8 mouse cellular contexts compared by ENCODE assay signal in the genomic region with DNA sequence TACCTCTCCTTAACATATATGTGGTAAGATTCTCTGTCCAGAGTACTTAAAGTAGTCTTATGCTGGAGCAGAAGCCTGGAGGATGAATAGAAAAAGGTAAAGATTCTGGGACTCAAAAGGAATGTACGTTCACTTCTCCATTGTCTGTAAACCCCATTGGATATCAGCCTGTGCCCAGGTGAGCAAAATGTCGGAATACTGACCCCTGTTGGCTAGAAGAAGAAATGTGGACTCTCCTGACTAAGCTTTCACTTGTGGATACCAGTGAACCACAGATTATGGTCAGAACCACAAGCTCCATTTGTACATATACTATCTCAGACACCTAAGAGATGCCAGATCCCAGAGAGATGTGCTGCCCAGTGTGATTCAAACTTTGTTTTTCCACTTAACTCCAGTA.
A peak's percentile ranks its signal among the peaks of the same experiment; 100 is the strongest.
DNase-seq lines count a peak whose midpoint lies in the region.

No protein-coding gene starts in this region.

- intact Hi-C loops in heart, postnatal 10 days (cut with DNase I): no loop called here
- intact Hi-C loops in heart, postnatal 25 days (cut with DNase I): loop anchor here (5.0 kb wide), 1 partner anchor 557 kb away; a partner anchor contains a TSS

- peak; percentile 19 to 23 for DNase-seq in heart, postnatal 10 days
- DNase-seq in heart, postnatal 25 days (ENCODE audit: low spot score): no peak
- DNase-seq in 416B (ENCODE audit: low read depth) (peak; percentile 50), ES-CJ7 (ENCODE audit: low read depth, low spot score) (peak; percentile 62)
- DNase-seq in embryo, embryonic 11 days: peak; percentile 19
- DNase-seq in neural tube, embryonic 10.5 days (ENCODE audit: extremely low spot score, low spot score): no peak
- no peak for DNase-seq in testis, postnatal 10 days (ENCODE audit: low spot score)
- no peak for DNase-seq in right cerebral cortex, postnatal 14 days

Comparison
In these comparisons a context has a peak if more than half of its experiments do, and no peak if none do; other contexts are left out.
1. DNase-seq: peak in heart, postnatal 10 days (2 of 2), 416B (single experiment), ES-CJ7 (single experiment) and embryo, embryonic 11 days (single experiment); none in heart, postnatal 25 days (single experiment), neural tube, embryonic 10.5 days (single experiment), testis, postnatal 10 days (single experiment) and right cerebral cortex, postnatal 14 days (single experiment).